Mouse (Mus musculus) liver, postnatal 0 days (tissue): ENCODE measurements around the gene Tsks. TPM values are rescaled to one million over a fixed set of nuclear protein-coding genes. Genes with fewer than 3 reads are reported as not detected.
A peak's percentile ranks its signal among the peaks of the same experiment; 100 is the strongest.

Experiments used
- ATAC-seq: fragments of 200-750 bp; cut with Nextera tagmentation; 2 replicates; pipeline ENCODE4 v1.8.0; 2017; ENCODE audit warnings: mild to moderate bottlenecking, moderate library complexity
- DNase-seq: peaks from one replicate; pipeline ENCODE4 v3.0.0-alpha.2; 2016
- H3K27ac ChIP-seq: fragments of 300-500 bp; sonication (generic); 2 replicates; pipeline ENCODE4 v1.5.1; 2014; ENCODE audit warnings: antibody characterized with exemption, moderate library complexity, mild to moderate bottlenecking, low read depth
- H3K27me3 ChIP-seq: fragments of 300-500 bp; sonication (generic); 2 replicates; pipeline ENCODE4 v1.6.1; 2014; ENCODE audit warnings: low read length, control low read depth, mixed read lengths; ENCODE audit not compliant: insufficient read depth
- H3K36me3 ChIP-seq: fragments of 300-500 bp; sonication (generic); replicated peaks from 2 replicates; pipeline ENCODE4 v1.6.1; 2014; ENCODE audit warnings: mild to moderate bottlenecking, control low read depth, low read length, moderate library complexity, mixed read lengths; ENCODE audit not compliant: insufficient read depth
- H3K4me1 ChIP-seq: fragments of 300-500 bp; sonication (generic); 2 replicates; pipeline ENCODE4 v1.6.1; 2014; ENCODE audit warnings: antibody characterized with exemption, mild to moderate bottlenecking, control low read depth; ENCODE audit not compliant: insufficient read depth
- H3K4me2 ChIP-seq: fragments of 300-500 bp; sonication (generic); 2 replicates; pipeline ENCODE4 v1.6.1; 2014; ENCODE audit warnings: low read depth, mild to moderate bottlenecking, low read length, moderate library complexity, mixed read lengths
- H3K4me3 ChIP-seq: fragments of 300-500 bp; sonication (generic); 2 replicates; pipeline ENCODE4 v1.5.1; 2014; ENCODE audit warnings: low read depth, low read length
- H3K9ac ChIP-seq: fragments of 300-500 bp; sonication (generic); replicated peaks from 2 replicates; pipeline ENCODE4 v1.6.1; 2014; ENCODE audit warnings: mild to moderate bottlenecking, moderate library complexity
- H3K9me3 ChIP-seq: fragments of 300-500 bp; sonication (generic); 2 replicates; pipeline ENCODE4 v1.6.1; 2016; ENCODE audit warnings: mild to moderate bottlenecking, control low read depth, low read length, mixed read lengths
- CTCF ChIP-seq: sonication (generic); IDR thresholded peaks from 2 replicates; pipeline ENCODE4 v1.5.1; 2016; ENCODE audit warnings: antibody characterized with exemption, low read depth
- EP300 ChIP-seq: IDR thresholded peaks from 2 replicates; pipeline ENCODE4 v1.6.1; 2016; ENCODE audit warnings: antibody characterized with exemption, low read depth, mild to moderate bottlenecking
- WGBS: fragments of 180-500 bp; shearing (Covaris S2); extraction: QIAGEN DNeasy Blood & Tissue Kit; methylation state at CpG from one replicate; pipeline ENCODE4 v1.1.7; 2014; ENCODE audit not compliant: insufficient replicate concordance; 5-methylcytosine and 5-hydroxymethylcytosine counted together
- polyA plus RNA-seq: library from polyadenylated mRNA; unstranded; fragments of >200 nt; fragmentation: Nextera tagmentation; extraction: Ambion mirVana; gene quantifications from 2 replicates; pipeline ENCODE4 v1.2.1, GENCODE M21; 2015

The Tsks gene
- polyA plus RNA-seq, 1 experiment from 2014 or later = 0.06 TPM

GRCm38 (mm10) chr7:44966638-44967037, 23.6 kb downstream of the Tsks start:
- H3K27ac ChIP-seq = no peak overlapping the region
- H3K4me2 ChIP-seq = no peak overlapping the region
- H3K4me1 ChIP-seq = peaks cover 7% of the 10 kb centered on the region
- no peak for DNase-seq
- H3K9ac ChIP-seq = no peak overlapping the region
- peaks cover 3% of the 10 kb centered on the region; the same call in 1 of the 2 replicates for H3K27me3 ChIP-seq
- ATAC-seq = no peak
- peak; percentile 23; the same call in 1 of the 2 replicates for TF ChIP-seq CTCF
- TF ChIP-seq EP300 = no peak
- H3K36me3 ChIP-seq = no peaks in the 10 kb centered on the region
- 66% methylated on average over 14 of the region's 15 CpGs for WGBS
- H3K4me3 ChIP-seq = no peak overlapping the region
- no peaks in the 10 kb centered on the region for H3K9me3 ChIP-seq

- DNase-seq (peak; percentile 75), ATAC-seq (peak; percentile 87)
- Histone ChIP-seq H3K4me3 (peak overlapping the region; percentile 48), H3K36me3 (no peaks in the 10 kb centered on the region), H3K9ac (0 out of 2 replicates have a peak overlapping the region, but pooled peaks have one; percentile 34), H3K4me1 (peaks cover 15% of the 10 kb centered on the region), H3K4me2 (peak overlapping the region; percentile 89), H3K27me3 (peaks cover 3% of the 10 kb centered on the region; the same call in 1 of the 2 replicates), H3K27ac (no peak overlapping the region), H3K9me3 (no peaks in the 10 kb centered on the region)
- 2% methylated on average over 36 of the region's 36 CpGs for WGBS
- TF ChIP-seq EP300 (no peak), CTCF (no peak)
Observed at GRCm38 (mm10) chr7:44970231-44970691, 27.3 kb downstream of the Tsks start.

- no peak overlapping the region for H3K4me3 ChIP-seq
- peaks cover 3% of the 10 kb centered on the region; the same call in 1 of the 2 replicates for H3K27me3 ChIP-seq
- H3K9ac ChIP-seq = no peak overlapping the region
- H3K9me3 ChIP-seq = no peaks in the 10 kb centered on the region
- H3K4me2 ChIP-seq = peak overlapping the region; percentile 89; the same call in 1 of the 2 replicates
- ATAC-seq (no peak), DNase-seq (no peak)
- H3K27ac ChIP-seq = no peak overlapping the region
- TF ChIP-seq EP300 = no peak
- TF ChIP-seq CTCF = no peak
- H3K36me3 ChIP-seq = no peaks in the 10 kb centered on the region
- 66% methylated on average over 7 of the region's 7 CpGs for WGBS
- peaks cover 15% of the 10 kb centered on the region for H3K4me1 ChIP-seq
Observed at GRCm38 (mm10) chr7:44971142-44971541, 28.1 kb downstream of the Tsks start.

GRCm38 (mm10) chr7:44973415-44974130, 30.6 kb downstream of the Tsks start:
- ATAC-seq (no peak), DNase-seq (no peak)
- peak overlapping the region; percentile 31 for H3K4me3 ChIP-seq
- TF ChIP-seq EP300 (no peak), CTCF (no peak)
- H3K9me3 ChIP-seq = no peaks in the 10 kb centered on the region
- peaks cover 3% of the 10 kb centered on the region; the same call in 1 of the 2 replicates for H3K27me3 ChIP-seq
- H3K4me1 ChIP-seq = peaks cover 15% of the 10 kb centered on the region
- peak overlapping the region; percentile 44 for H3K9ac ChIP-seq
- no peak overlapping the region for H3K27ac ChIP-seq
- WGBS = 45% methylated on average over 14 of the region's 14 CpGs
- H3K36me3 ChIP-seq = peaks cover 7% of the 10 kb centered on the region
- peak overlapping the region; percentile 69 for H3K4me2 ChIP-seq

GRCm38 (mm10) chr7:44974383-44975116, 31.5 kb downstream of the Tsks start, which contains the start of gene Cpt1c:
Cpt1c (minus strand) TSS chr7:44974851.
- 0 out of 2 replicates have a peak, but pooled peaks have one; percentile 44 for TF ChIP-seq EP300
- TF ChIP-seq CTCF = peak; percentile 13; the same call in 1 of the 2 replicates
- Histone ChIP-seq H3K4me1 (peaks cover 15% of the 10 kb centered on the region), H3K9ac (peak within 1 kb of the TSS; percentile 44), H3K9me3 (no peaks in the 10 kb centered on the region), H3K27ac (peak within 1 kb of the TSS; percentile 68; the same call in 1 of the 2 replicates), H3K27me3 (peaks cover 3% of the 10 kb centered on the region; the same call in 1 of the 2 replicates), H3K4me2 (peak within 1 kb of the TSS; percentile 69), H3K36me3 (peaks cover 11% of the 10 kb centered on the region), H3K4me3 (peak within 1 kb of the TSS; percentile 31)
- peak; percentile 66 for ATAC-seq
- peak; percentile 77 for DNase-seq
- 5% methylated on average over 22 of the region's 22 CpGs for WGBS

GRCm38 (mm10) chr7:44975117-44975419, 32.1 kb downstream of the Tsks start:
- Histone ChIP-seq H3K9me3 (no peaks in the 10 kb centered on the region), H3K27ac (peak overlapping the region; percentile 11; the same call in 1 of the 2 replicates), H3K4me1 (peaks cover 15% of the 10 kb centered on the region), H3K9ac (no peak overlapping the region), H3K4me3 (no peak overlapping the region), H3K27me3 (peaks cover 3% of the 10 kb centered on the region; the same call in 1 of the 2 replicates), H3K36me3 (peaks cover 16% of the 10 kb centered on the region), H3K4me2 (peak overlapping the region; percentile 69; the same call in 1 of the 2 replicates)
- TF ChIP-seq CTCF (no peak), EP300 (no peak)
- DNase-seq (no peak), ATAC-seq (no peak)
- WGBS = 40% methylated on average over 6 of the region's 6 CpGs
